Mouse (Mus musculus) midbrain, embryonic 12.5 days (tissue): ENCODE results near the gene A4galt. TPM values are rescaled to one million over a fixed set of nuclear protein-coding genes. Genes with fewer than 3 reads are reported as not detected.

Experiments
- ATAC-seq: fragments of 200-750 bp; cut with Nextera tagmentation; 2 replicates; pipeline ENCODE4 v1.8.0; 2017; ENCODE audit warnings: low read depth, moderate TSS enrichment, moderate library complexity; ENCODE audit not compliant: low FRiP score
- H3K27ac ChIP-seq: fragments of 300-500 bp; sonication (generic); replicated peaks from 2 replicates; pipeline ENCODE4 v1.5.1; 2016; ENCODE audit warnings: mild to moderate bottlenecking
- H3K27me3 ChIP-seq: fragments of 300-500 bp; sonication (generic); 2 replicates; pipeline ENCODE4 v1.6.1; 2016; ENCODE audit warnings: mild to moderate bottlenecking
- H3K36me3 ChIP-seq: fragments of 300-500 bp; sonication (generic); 2 replicates; pipeline ENCODE4 v1.6.1; 2016
- H3K4me1 ChIP-seq: fragments of 300-500 bp; sonication (generic); 2 replicates; pipeline ENCODE4 v1.6.1; 2016
- H3K4me2 ChIP-seq: fragments of 300-500 bp; sonication (generic); replicated peaks from 2 replicates; pipeline ENCODE4 v1.6.1; 2016; ENCODE audit warnings: mild to moderate bottlenecking, moderate library complexity
- H3K4me3 ChIP-seq: fragments of 300-500 bp; sonication (generic); 2 replicates; pipeline ENCODE4 v1.5.1; 2016; ENCODE audit warnings: mild to moderate bottlenecking
- H3K9ac ChIP-seq: fragments of 300-500 bp; sonication (generic); replicated peaks from 2 replicates; pipeline ENCODE4 v1.6.1; 2016; ENCODE audit warnings: mild to moderate bottlenecking, moderate library complexity
- H3K9me3 ChIP-seq: fragments of 300-500 bp; sonication (generic); 2 replicates; pipeline ENCODE4 v1.6.1; 2016; ENCODE audit warnings: mild to moderate bottlenecking
- WGBS: fragments of 180-500 bp; shearing (Covaris S2); methylation state at CpG from one replicate; pipeline ENCODE4 v1.1.7; 2016; 5-methylcytosine and 5-hydroxymethylcytosine counted together
- polyA plus RNA-seq: library from polyadenylated mRNA; unstranded; fragments of >200 nt; fragmentation: Nextera tagmentation; extraction: Ambion mirVana; gene quantifications from 2 replicates; pipeline ENCODE4 v1.2.1, GENCODE M21; 2016

The A4galt gene
- polyA plus RNA-seq = 2.4 and 2.9 TPM in 2 replicates

DNA sequence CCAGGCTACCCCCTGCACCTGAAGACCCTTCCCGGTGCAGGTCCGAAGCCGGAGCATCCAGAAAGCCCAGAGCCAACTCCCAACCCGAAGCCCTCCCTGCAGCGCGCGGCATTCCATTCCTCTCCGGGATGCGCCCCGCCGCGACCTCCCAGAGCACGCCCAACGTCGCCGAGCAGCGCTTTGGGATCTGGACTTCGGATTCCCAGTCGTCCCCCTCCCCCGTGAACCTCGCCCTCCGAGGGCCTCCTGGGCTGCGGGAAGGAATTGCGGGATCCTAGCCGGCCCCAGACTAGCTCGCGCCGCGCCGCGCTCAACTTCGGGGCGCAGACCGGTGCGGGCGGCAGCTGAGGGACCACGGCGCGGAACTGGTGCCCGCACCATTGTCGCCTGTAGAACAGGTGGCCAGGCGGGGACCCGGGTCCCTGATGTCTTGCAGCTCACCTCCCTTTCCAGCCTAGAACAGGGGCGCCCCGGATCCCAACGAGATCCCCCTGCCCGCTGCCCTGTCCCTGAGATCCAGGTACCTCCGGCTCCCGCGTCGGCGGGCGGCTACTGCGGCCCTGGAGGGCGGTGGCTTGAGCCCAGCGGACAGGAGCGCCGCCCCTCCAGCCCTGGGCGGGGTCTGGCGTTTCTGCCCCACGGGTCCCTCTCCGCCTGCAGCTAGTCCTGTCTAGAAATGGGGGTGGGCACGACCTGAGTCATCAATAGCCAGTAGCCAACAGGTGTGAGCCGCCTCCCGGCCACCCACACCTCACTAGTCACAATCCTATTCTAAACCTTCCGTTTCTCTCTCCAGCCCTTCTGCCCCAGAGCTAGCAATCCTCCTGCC lies at the start of gene A4galt:
A4galt (minus strand) TSS at position 599 of the 829 bp plus-strand sequence.
- 3% methylated on average over 61 of the region's 66 CpGs for WGBS
- no peaks in the 10 kb centered on the region for H3K9me3 ChIP-seq
- no peak for ATAC-seq

DNA sequence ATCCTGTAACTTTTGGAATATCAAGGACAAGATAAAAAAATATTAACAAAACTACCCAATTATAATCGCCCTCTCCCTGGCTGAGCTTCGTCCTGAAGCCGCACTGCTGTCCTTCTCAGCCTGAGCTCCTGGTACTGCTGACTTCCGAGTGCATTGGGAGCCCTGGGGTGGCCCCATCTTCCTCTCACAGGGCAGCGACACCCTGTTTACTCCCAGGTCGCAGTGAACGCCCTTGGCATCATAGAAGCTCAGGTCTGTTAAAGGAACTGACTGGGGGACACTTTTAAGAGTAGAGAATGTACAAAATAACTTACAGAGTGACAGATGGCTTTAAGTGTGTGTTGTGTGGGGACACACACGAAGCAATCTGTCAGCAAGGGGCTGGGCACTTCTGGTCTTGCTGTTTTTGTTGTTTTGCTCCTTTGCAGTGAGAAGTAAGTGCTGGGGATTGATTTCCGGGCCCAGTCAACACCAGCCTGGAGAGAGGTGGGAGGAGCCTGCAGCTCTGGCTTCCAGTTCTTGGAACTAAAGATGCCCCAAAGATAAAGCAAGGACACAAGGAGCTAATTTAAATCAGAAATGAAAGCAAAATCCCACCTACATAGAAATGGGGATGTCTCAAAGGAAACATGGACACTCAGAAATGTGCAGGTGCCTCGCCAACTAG lies 48.5 kb upstream of the A4galt start:
- Histone ChIP-seq H3K27ac (no peak overlapping the region), H3K27me3 (no peaks in the 10 kb centered on the region), H3K36me3 (peaks cover 13% of the 10 kb centered on the region), H3K4me3 (no peak overlapping the region), H3K4me2 (no peak overlapping the region), H3K4me1 (peaks cover 8% of the 10 kb centered on the region), H3K9me3 (no peaks in the 10 kb centered on the region), H3K9ac (no peak overlapping the region)
- ATAC-seq = no peak
- 64% methylated on average over 10 of the region's 10 CpGs for WGBS

More for the DNA sequence above, at the start of gene A4galt:
- peaks cover 50% of the 10 kb centered on the region for H3K27me3 ChIP-seq
- H3K4me1 ChIP-seq = peaks cover 15% of the 10 kb centered on the region
- peak within 1 kb of the TSS; percentile 47 for H3K4me3 ChIP-seq
- no peak within 1 kb of the TSS for H3K27ac ChIP-seq
- peak within 1 kb of the TSS; percentile 37; the same call in 1 of the 2 replicates for H3K9ac ChIP-seq
- no peaks in the 10 kb centered on the region for H3K36me3 ChIP-seq
- peak within 1 kb of the TSS; percentile 85 for H3K4me2 ChIP-seq

DNA sequence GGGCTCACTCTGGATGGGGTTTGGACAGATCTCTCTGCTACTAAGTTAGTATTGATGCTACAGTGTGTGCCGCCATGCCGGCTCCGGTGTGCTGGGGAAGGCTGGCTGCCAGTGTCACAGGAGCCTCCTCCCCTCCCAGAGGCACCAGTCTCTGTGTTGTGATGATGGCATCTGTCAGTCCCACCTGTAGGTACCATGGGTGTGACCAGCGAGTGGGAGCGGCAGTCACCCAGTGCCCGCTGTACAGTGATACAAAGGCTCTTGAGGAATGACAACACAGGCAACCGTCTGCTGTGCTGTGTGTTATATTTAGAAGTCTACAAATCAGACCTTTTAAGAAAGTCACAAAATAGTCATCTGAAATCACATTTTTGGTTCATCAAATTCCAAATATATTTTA lies 47.9 kb upstream of the A4galt start:
- ATAC-seq = no peak
- no peaks in the 10 kb centered on the region for H3K27me3 ChIP-seq
- peaks cover 8% of the 10 kb centered on the region for H3K4me1 ChIP-seq
- H3K4me2 ChIP-seq = no peak overlapping the region
- H3K4me3 ChIP-seq = no peak overlapping the region
- no peak overlapping the region for H3K9ac ChIP-seq
- 91% methylated on average over 7 of the region's 7 CpGs for WGBS
- no peaks in the 10 kb centered on the region for H3K9me3 ChIP-seq
- no peak overlapping the region for H3K27ac ChIP-seq
- H3K36me3 ChIP-seq = peaks cover 13% of the 10 kb centered on the region

DNA sequence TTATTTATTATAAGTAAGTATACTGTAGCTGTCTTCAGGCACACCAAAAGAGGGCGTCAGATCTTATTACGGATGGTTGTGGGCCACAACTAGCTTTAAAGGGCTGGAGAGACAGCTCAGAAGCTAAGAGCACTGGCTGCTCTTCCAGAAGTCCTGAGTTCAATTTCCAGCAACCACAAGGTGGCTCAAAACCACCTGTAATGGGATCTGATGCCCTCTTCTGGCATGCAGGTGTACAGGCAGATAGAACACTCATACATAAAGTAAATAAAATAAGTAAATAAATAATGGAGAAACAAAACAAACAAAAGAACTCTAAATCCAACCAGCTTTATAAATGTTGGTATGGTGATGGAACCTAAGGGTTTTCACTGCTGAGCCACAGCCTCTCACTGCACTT lies 47.2 kb upstream of the A4galt start:
- no peak overlapping the region for H3K9ac ChIP-seq
- no peak overlapping the region for H3K4me3 ChIP-seq
- H3K36me3 ChIP-seq = peaks cover 10% of the 10 kb centered on the region
- 82% methylated on average over 2 of the region's 2 CpGs for WGBS
- peaks cover 8% of the 10 kb centered on the region for H3K4me1 ChIP-seq
- no peaks in the 10 kb centered on the region for H3K27me3 ChIP-seq
- H3K4me2 ChIP-seq = no peak overlapping the region
- no peak for ATAC-seq
- H3K27ac ChIP-seq = no peak overlapping the region
- H3K9me3 ChIP-seq = no peaks in the 10 kb centered on the region

DNA sequence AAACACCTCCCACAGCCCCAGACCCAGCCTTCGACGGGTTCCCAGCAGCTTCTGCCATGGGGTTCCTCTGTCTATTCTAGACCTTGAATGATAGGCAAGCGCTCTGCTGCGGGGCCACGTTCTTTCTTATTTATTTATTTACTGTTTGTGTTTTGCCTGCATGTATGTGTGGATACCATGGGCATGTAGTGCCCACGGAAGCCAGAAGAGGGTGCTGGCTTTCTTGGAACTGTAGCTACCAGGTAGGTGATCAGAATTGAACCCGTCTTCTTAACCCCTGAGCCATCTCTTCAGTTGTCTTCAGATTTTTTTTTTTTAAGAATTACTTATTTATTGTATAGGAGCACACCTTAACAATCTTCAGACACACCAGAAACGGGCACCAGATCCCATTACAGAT lies 46.7 kb upstream of the A4galt start:
- ATAC-seq = no peak
- H3K27me3 ChIP-seq = no peaks in the 10 kb centered on the region
- H3K4me2 ChIP-seq = no peak overlapping the region
- peaks cover 8% of the 10 kb centered on the region for H3K4me1 ChIP-seq
- no peaks in the 10 kb centered on the region for H3K9me3 ChIP-seq
- no peak overlapping the region for H3K4me3 ChIP-seq
- no peak overlapping the region for H3K9ac ChIP-seq
- WGBS = 81% methylated on average over 8 of the region's 8 CpGs
- H3K27ac ChIP-seq = no peak overlapping the region
- H3K36me3 ChIP-seq = peaks cover 10% of the 10 kb centered on the region

DNA sequence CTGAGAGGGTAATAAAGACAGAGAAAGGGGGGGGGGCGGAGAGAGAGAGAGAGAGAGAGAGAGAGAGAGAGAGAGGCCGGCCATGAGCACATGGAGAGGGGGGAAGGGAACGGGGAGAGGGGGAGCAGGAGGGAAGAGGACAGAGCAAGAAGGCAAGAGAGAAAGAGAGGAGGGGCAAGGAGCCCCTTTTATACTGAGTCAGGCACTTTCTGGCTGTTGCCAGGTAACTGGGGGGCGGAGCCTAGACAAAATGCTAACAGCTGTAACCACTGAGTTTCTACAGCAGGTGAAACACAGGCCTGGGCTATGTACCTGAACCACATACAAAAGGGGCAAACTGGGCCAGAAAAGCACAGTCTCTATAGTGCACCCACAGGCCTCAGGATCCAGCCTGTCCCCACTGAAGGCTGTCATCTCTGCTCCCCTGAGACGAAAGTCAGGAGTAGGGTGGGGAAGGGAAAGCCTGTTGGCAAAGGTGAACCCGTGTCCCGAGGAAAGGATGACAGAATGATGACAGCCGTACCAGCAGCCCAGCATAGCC lies 45.3 kb upstream of the A4galt start:
- peaks cover 10% of the 10 kb centered on the region; the same call in 1 of the 2 replicates for H3K36me3 ChIP-seq
- 55% methylated on average over 6 of the region's 8 CpGs for WGBS
- H3K9me3 ChIP-seq = no peaks in the 10 kb centered on the region
- H3K9ac ChIP-seq = 0 out of 2 replicates have a peak overlapping the region, but pooled peaks have one; percentile 4
- H3K4me3 ChIP-seq = no peak overlapping the region
- H3K4me2 ChIP-seq = no peak overlapping the region
- no peak overlapping the region for H3K27ac ChIP-seq
- H3K4me1 ChIP-seq = peaks cover 8% of the 10 kb centered on the region
- ATAC-seq = no peak; the same call in 1 of the 2 replicates
- H3K27me3 ChIP-seq = no peaks in the 10 kb centered on the region

DNA sequence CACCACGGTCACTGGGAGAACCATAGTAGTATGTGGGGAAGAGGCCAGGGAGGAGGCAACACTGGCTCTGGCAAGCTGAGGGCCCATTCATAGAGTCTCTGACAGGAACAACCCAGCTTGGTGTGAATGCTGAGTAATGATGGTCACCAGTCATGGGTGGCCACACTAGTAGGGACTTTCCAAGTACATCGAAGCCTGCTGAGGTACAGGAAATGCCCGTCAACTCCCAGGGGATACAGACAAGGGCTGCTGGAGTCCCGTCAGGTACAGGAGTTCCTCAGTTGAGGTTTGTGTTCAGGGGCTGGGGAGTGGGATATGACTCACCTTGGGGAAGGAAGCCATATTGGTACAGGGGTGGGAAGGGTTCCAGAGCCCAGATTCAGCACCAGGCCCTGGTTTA lies 44.5 kb upstream of the A4galt start:
- no peak overlapping the region for H3K9ac ChIP-seq
- H3K4me1 ChIP-seq = peaks cover 8% of the 10 kb centered on the region
- H3K36me3 ChIP-seq = peaks cover 10% of the 10 kb centered on the region; the same call in 1 of the 2 replicates
- WGBS = 88% methylated on average over 4 of the region's 4 CpGs
- ATAC-seq = no peak
- no peak overlapping the region for H3K27ac ChIP-seq
- H3K4me2 ChIP-seq = no peak overlapping the region
- no peak overlapping the region for H3K4me3 ChIP-seq
- H3K27me3 ChIP-seq = no peaks in the 10 kb centered on the region
- H3K9me3 ChIP-seq = no peaks in the 10 kb centered on the region

DNA sequence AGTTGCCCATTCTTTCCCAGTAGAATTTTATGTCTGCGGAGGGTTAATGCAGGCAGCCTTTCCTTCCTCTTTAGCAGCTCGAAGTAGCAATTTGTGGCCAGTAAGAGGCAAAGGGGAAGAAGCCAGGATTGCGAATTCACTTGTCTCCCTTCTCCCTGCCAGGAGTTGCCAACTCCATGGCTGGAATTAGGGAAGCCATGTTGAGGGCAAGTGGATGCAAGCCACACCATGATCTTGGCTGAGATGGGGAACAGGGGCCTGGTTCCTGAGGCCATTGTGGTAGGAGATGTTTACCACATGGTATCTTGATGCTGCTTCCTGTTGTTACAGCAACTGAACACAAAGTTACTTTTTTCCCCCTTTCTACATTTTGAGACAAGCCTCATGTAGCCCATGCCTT lies 43.4 kb upstream of the A4galt start:
- Histone ChIP-seq H3K9ac (no peak overlapping the region), H3K27ac (no peak overlapping the region), H3K4me1 (peaks cover 8% of the 10 kb centered on the region), H3K36me3 (0 out of 2 replicates have a peak, but pooled peaks cover 6% of the 10 kb centered on the region), H3K9me3 (no peaks in the 10 kb centered on the region), H3K4me3 (no peak overlapping the region), H3K27me3 (no peaks in the 10 kb centered on the region), H3K4me2 (no peak overlapping the region)
- WGBS = 80% methylated on average over 3 of the region's 3 CpGs
- no peak for ATAC-seq

DNA sequence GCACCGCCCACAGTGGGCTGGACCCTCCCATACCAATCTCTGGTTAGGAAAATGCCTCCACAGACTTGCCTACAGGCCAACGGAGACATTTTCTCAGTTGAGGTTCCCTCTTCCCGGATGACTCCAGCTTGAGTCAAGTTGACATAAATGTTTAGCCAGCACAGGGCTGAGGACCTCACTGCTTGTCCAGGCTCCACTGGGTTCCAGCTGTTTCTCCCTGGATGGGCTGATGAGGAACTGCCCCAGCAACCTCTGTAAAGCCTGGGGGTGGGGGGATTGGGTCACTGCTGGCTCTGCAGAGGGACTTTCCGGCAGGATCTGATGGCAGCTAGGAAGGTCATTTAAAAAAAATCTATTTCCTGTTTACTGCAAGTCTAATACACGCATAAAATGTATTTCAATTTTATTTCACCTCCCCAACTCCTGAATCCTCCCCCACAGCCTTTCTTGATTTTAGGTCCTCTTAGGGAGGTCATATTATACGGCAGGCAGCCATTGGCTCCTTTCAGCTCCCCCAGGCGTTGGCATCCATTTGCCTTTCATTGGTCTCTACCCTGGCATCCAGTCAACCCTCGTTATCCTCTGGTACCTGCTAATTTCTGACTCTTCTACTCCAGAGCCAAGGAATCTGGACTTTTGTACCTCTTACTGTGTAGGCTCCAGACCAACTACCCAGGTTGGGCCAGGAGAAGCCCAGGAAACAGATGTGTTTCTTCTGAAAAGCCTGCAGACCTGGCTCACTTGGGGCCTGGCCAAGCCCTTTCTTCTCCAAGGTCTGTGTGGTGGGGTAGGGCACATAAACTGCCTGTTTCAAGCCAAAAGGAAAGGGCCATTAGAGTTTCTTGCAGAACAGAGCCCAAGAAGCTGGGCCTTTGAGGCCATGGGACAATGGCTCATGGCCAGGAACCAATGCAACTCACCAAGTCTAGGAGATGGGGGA lies 42.4 kb upstream of the A4galt start:
- Histone ChIP-seq H3K27me3 (no peaks in the 10 kb centered on the region), H3K36me3 (0 out of 2 replicates have a peak, but pooled peaks cover under 1% of the 10 kb centered on the region), H3K4me3 (no peak overlapping the region), H3K9me3 (no peaks in the 10 kb centered on the region), H3K4me2 (no peak overlapping the region), H3K9ac (no peak overlapping the region), H3K27ac (no peak overlapping the region), H3K4me1 (peaks cover 8% of the 10 kb centered on the region)
- ATAC-seq = no peak
- 91% methylated on average over 8 of the region's 8 CpGs for WGBS

DNA sequence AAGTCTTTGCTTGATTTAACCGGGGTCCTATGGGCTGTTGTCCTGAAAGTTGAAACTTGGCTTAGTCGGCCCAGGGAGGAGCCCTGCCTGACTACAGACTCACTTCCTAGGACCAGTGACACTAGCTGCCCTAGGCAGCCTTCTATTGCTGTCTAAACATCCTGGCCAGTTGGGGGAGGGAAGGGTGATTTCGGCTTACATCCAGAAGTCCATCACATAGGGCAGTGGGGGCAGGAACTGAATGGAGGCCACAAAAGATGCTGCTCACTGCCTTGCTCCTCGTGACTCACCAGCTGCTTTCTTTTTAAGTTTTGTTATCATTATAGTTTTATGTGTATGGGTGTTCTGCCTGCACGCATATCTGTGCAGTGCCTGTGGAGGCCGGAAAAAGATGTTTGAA lies 41.6 kb upstream of the A4galt start:
- ATAC-seq = no peak
- Histone ChIP-seq H3K4me2 (no peak overlapping the region), H3K4me3 (no peak overlapping the region), H3K9ac (no peak overlapping the region), H3K27me3 (no peaks in the 10 kb centered on the region), H3K4me1 (peaks cover 8% of the 10 kb centered on the region), H3K9me3 (no peaks in the 10 kb centered on the region), H3K27ac (no peak overlapping the region), H3K36me3 (no peaks in the 10 kb centered on the region)
- 81% methylated on average over 6 of the region's 6 CpGs for WGBS

DNA sequence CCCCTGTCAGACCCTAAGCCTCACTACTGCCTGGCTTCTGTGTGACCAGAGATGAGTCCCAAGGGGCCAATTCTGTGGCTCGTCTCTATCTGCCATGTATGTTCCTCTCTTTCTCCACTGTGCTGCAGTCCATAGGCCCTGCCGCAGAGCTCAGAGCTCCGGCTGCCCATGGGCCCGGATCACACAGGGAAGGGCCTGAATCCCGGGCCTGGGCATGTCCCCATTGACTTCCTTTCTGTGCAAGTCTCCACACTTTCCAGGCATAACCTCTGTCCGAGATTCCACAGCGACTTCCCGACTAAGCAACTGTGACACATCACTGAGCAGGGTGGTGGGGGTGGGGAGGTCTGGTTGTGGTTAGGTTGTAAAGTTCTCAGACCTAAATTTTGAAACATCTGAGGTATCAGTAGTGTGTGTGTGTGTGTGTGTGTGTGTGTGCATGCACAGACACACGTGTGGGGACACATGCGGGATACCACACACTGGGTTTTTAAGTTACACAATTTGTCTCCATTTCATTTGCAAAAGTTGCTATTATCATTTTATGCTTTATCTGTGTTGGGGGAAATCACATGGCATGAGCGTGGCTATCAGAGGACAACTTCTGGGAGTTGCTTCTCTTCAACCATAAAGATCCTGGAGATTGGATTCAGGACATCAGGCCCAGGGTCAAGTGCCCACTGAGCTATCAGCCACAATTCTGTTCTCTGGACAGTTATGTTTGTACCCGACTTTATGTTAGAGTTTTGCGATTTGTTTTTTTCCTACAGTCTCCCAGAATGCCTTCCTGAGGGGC lies 40.9 kb upstream of the A4galt start:
- H3K4me1 ChIP-seq = peaks cover 8% of the 10 kb centered on the region
- H3K36me3 ChIP-seq = no peaks in the 10 kb centered on the region
- 84% methylated on average over 13 of the region's 13 CpGs for WGBS
- ATAC-seq = no peak
- H3K9ac ChIP-seq = no peak overlapping the region
- no peak overlapping the region for H3K27ac ChIP-seq
- H3K27me3 ChIP-seq = no peaks in the 10 kb centered on the region
- H3K9me3 ChIP-seq = no peaks in the 10 kb centered on the region
- H3K4me2 ChIP-seq = no peak overlapping the region
- no peak overlapping the region for H3K4me3 ChIP-seq
